Mouse (Mus musculus) hindlimb bud, embryonic 11.5 days (tissue): ENCODE data around the gene Iqschfp.
A peak's percentile ranks its signal among the peaks of the same experiment; 100 is the strongest.

Source experiments
- DNase-seq: peaks from one replicate; pipeline ENCODE4 v3.0.0-alpha.2; 2012; ENCODE audit warnings: low read depth, low spot score; ENCODE audit errors: extremely low spot score

The Iqschfp gene

GRCm38 (mm10) chr3:67954459-67955065, 62.5 kb downstream of the Iqschfp start:
- DNase-seq: peak; percentile 3

- DNase-seq: no peak
These were observed 67.6 kb downstream of the Iqschfp start for GRCm38 (mm10) chr3:67959672-67960071.

- no peak for DNase-seq
These were observed 68.1 kb downstream of the Iqschfp start for GRCm38 (mm10) chr3:67960133-67960532.

GRCm38 (mm10) chr3:67960727-67961126, 68.7 kb downstream of the Iqschfp start:
- no peak for DNase-seq

- DNase-seq: no peak
These were observed 70.1 kb downstream of the Iqschfp start for GRCm38 (mm10) chr3:67961934-67962639.

- no peak for DNase-seq
These were observed 82.4 kb downstream of the Iqschfp start for GRCm38 (mm10) chr3:67974340-67974998.

GRCm38 (mm10) chr3:67980006-67980405, 88.0 kb downstream of the Iqschfp start:
- no peak for DNase-seq

GRCm38 (mm10) chr3:67983329-67983728, 91.3 kb downstream of the Iqschfp start:
- DNase-seq: no peak

GRCm38 (mm10) chr3:68002415-68002814, 110.4 kb downstream of the Iqschfp start:
- DNase-seq: no peak

- DNase-seq: no peak
These were observed 120.3 kb downstream of the Iqschfp start for GRCm38 (mm10) chr3:68012342-68012741.

- no peak for DNase-seq
These were observed 123.8 kb downstream of the Iqschfp start for GRCm38 (mm10) chr3:68015786-68016185.

GRCm38 (mm10) chr3:68019401-68019800, 127.4 kb downstream of the Iqschfp start:
- DNase-seq: no peak

- DNase-seq: no peak
These were observed 144.1 kb downstream of the Iqschfp start for GRCm38 (mm10) chr3:68036097-68036496.

GRCm38 (mm10) chr3:68042951-68043350, 150.9 kb downstream of the Iqschfp start:
- DNase-seq: no peak

- peak; percentile 37 for DNase-seq
These were observed 153.7 kb downstream of the Iqschfp start for GRCm38 (mm10) chr3:68045475-68046416.

- DNase-seq: no peak
These were observed 161.5 kb downstream of the Iqschfp start for GRCm38 (mm10) chr3:68053538-68053937.

- no peak for DNase-seq
These were observed 163.0 kb downstream of the Iqschfp start for GRCm38 (mm10) chr3:68055071-68055470.

GRCm38 (mm10) chr3:68056373-68057275, 164.6 kb downstream of the Iqschfp start:
- peak; percentile 42 for DNase-seq

GRCm38 (mm10) chr3:68059162-68059800, 167.2 kb downstream of the Iqschfp start:
- DNase-seq: no peak
